Mouse (Mus musculus): Measurements from ENCODE around the gene Rpl28.

GRCm38 (mm10) chr7:4782130-4782529 is 10.5 kb upstream of the Rpl28 start:
- TF ChIP-seq CTCF (IDR thresholded peaks at IDR 0.05; ENCODE audit: low read depth, low read length) (no peak), TAL1 (conservative IDR thresholded peaks at IDR 0.05; ENCODE audit: low read depth, low read length) (no peak), GATA2 (IDR thresholded peaks at IDR 0.05; ENCODE audit: borderline replicate concordance, low read depth, low read length) (no peak)

All from G1E (cell line).